Mouse (Mus musculus): ENCODE data around the gene Gys1. TPM values are rescaled to one million over a fixed set of nuclear protein-coding genes. Genes with fewer than 3 reads are reported as not detected.

Gene Gys1
- polyA plus RNA-seq, 1 experiment from 2014 or later = 39.0 TPM

DNA sequence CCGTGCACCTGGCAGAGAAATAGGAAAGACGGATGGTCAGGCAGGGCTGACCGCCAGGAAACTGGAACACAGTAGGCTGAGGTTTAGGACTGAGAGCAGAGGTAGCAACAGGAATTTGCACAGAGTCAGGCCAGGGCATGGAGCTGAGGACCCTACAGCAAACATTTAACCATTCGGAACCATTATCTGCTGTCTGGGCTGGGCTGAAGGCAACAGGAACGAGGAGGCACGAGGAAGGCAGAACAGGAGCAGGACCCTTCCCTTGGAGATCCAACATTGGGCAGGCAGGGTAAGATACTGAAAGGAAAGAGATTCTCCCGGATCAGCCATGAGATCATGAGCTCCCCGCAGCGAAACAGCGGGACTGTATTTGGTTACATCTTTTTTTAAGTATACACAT is 26.8 kb upstream of the Gys1 start:
- H3K27ac ChIP-seq = no peak overlapping the region
- H3K4me1 ChIP-seq = peaks cover 19% of the 10 kb centered on the region
- 81% methylated on average over 10 of the region's 10 CpGs for WGBS
- peaks cover 83% of the 10 kb centered on the region for H3K27me3 ChIP-seq (ENCODE audit: poor library complexity, severe bottlenecking)
- H3K9me3 ChIP-seq = no peaks in the 10 kb centered on the region
- DNase-seq (ENCODE audit: extremely low spot score, low spot score) = no peak
- no peaks in the 10 kb centered on the region for H3K36me3 ChIP-seq (replicated peaks)
- H3K4me3 ChIP-seq = no peak overlapping the region

DNA sequence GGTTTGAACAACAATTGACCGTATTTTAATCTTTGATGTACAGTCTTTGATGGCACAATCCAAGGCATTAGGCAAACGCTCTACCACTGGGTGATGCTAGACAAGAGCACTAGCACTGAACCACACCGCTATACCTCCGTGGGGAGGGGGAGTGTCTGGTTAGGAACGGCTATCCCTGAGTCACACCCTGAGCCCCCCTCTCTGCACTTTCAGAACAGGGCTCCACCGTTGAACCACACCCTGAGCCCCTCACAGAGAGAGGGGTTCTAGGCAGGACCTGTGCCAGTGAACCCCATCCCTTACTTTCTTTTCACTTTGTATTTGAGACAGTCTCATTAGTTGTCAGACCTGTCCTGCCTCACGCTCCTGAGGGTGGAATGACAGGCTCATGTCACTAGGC is 26.3 kb upstream of the Gys1 start:
- DNase-seq (ENCODE audit: extremely low spot score, low spot score) = no peak
- H3K27me3 ChIP-seq (ENCODE audit: poor library complexity, severe bottlenecking) = peaks cover 85% of the 10 kb centered on the region
- 72% methylated on average over 7 of the region's 7 CpGs for WGBS

DNA sequence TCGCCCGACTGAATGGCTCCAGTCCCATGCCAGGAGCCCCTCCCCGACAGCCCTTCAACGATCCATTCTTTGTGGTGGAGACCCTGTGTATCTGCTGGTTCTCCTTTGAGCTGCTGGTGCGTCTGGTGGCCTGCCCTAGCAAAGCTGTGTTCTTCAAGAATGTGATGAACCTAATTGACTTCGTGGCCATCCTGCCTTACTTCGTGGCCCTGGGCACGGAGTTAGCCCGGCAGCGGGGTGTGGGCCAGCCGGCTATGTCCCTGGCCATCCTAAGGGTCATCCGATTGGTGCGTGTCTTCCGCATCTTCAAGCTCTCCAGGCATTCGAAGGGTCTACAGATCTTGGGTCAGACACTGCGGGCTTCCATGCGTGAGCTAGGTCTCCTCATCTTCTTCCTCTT is 25.7 kb upstream of the Gys1 start:
- Histone ChIP-seq H3K36me3 (replicated peaks) (no peaks in the 10 kb centered on the region), H3K4me3 (no peak overlapping the region), H3K4me1 (peaks cover 30% of the 10 kb centered on the region), H3K27me3 (ENCODE audit: poor library complexity, severe bottlenecking) (peaks cover 91% of the 10 kb centered on the region), H3K27ac (no peak overlapping the region), H3K9me3 (no peaks in the 10 kb centered on the region)
- 89% methylated on average over 17 of the region's 17 CpGs for WGBS
- DNase-seq (ENCODE audit: extremely low spot score, low spot score) = no peak

More for the DNA sequence above, 26.3 kb upstream of the Gys1 start:
- Histone ChIP-seq H3K27ac (no peak overlapping the region), H3K36me3 (replicated peaks) (no peaks in the 10 kb centered on the region), H3K4me3 (no peak overlapping the region), H3K9me3 (no peaks in the 10 kb centered on the region), H3K4me1 (peaks cover 24% of the 10 kb centered on the region)

DNA sequence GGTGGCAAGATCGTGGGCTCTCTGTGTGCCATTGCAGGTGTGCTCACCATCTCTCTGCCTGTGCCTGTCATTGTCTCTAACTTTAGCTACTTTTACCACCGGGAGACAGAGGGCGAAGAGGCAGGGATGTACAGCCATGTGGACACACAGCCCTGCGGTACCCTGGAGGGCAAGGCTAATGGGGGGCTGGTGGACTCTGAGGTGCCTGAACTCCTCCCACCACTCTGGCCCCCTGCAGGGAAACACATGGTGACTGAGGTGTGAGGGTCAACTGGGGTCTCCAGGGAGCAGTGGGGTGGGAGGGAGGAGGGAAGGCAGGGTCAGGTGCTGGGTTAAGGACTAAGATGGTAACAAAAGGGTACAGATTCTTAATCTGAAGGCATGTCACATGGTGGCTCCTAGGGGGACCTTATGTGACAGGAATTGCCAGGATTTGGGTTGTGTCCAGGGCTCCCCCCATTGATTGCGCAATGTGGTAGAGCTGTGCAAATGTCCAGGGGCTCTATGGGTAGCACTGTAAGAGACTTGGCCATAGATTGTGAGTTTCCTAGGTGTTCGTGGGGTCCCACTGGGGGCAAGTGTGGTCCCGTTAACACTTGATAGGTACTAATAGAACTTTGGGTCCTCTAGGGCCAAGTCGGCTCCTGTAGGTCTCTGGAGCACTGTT is 25.0 kb upstream of the Gys1 start:
- Histone ChIP-seq H3K4me3 (no peak overlapping the region), H3K27ac (no peak overlapping the region), H3K4me1 (peaks cover 36% of the 10 kb centered on the region), H3K9me3 (no peaks in the 10 kb centered on the region), H3K27me3 (ENCODE audit: poor library complexity, severe bottlenecking) (peaks cover 98% of the 10 kb centered on the region), H3K36me3 (replicated peaks) (no peaks in the 10 kb centered on the region)
- DNase-seq (ENCODE audit: extremely low spot score, low spot score) = no peak
- 91% methylated on average over 8 of the region's 8 CpGs for WGBS

DNA sequence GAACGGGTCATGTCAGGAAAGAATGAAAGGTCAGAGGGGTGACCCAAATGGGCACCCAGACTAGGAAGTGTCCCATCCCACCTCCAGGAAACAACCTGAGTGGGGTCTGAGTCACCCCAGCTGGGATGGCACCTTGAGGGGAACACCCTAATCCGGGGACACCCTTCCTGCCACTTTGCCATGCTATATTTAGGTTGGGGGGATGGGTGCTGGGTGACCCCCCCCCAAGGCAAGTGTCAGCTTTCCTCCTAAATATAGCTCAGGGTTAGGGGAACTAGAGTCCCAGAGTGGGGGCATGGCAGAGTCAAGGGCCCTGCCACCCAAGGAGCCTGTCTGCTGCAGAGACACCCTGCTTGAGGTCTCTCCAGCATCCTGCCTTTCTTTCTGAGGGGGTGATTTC is 22.2 kb upstream of the Gys1 start:
- H3K9me3 ChIP-seq = no peaks in the 10 kb centered on the region
- DNase-seq (ENCODE audit: extremely low spot score, low spot score) = no peak
- no peak overlapping the region for H3K27ac ChIP-seq
- H3K4me3 ChIP-seq = no peak overlapping the region
- H3K27me3 ChIP-seq (ENCODE audit: poor library complexity, severe bottlenecking) = peaks cover 100% of the 10 kb centered on the region
- WGBS = 96% methylated on average over 2 of the region's 2 CpGs
- peaks cover 28% of the 10 kb centered on the region for H3K4me1 ChIP-seq
- H3K36me3 ChIP-seq (replicated peaks) = no peaks in the 10 kb centered on the region

DNA sequence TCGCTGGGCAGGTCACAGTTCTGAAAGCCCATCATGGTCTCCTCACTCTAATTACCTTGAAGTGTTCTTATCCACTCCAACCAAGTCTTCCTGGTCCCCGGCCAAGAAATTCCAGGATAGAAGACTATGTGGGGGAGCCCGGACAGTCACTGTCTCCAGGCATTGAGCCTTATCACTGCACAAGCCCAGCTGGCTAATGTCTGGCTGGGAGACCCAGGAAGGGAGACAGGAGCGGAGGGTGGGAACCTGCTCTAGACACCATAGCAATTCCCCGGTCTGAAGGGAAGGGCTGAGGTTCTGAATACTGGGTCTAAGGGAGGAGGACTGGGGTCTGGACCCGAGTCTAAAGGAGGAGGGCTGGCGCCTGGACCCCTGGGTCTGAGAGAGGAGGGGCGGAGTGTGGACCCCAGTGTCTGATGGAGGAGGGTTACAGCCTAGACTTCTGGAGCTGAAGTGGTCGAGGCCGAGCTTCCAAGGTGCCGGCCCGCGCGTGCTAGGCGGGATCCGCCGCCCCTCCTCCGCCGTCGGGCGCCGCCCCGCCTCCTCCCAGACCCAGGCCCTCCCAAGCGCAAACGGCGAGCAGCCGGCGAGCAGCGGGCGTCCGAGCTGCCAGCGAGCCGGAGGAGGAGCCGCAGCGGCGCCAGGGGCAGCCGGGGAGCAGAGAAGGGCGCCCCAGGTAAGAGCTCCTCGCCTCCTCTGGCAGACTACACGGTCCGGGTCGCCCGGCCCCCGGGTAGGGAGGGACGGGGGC is 21.4 kb upstream of the Gys1 start, which contains the start of gene Ntf5:
Gene Ntf5 (plus strand): TSS at position 583 of the 751 bp plus-strand sequence.
- no peak for DNase-seq (ENCODE audit: extremely low spot score, low spot score)
- Histone ChIP-seq H3K27ac (peak within 1 kb of the TSS; percentile 4), H3K4me3 (peak within 1 kb of the TSS; percentile 55), H3K4me1 (peaks cover 36% of the 10 kb centered on the region), H3K27me3 (ENCODE audit: poor library complexity, severe bottlenecking) (peaks cover 100% of the 10 kb centered on the region), H3K36me3 (replicated peaks) (no peaks in the 10 kb centered on the region), H3K9me3 (no peaks in the 10 kb centered on the region)
- 4% methylated on average over 45 of the region's 45 CpGs for WGBS

DNA sequence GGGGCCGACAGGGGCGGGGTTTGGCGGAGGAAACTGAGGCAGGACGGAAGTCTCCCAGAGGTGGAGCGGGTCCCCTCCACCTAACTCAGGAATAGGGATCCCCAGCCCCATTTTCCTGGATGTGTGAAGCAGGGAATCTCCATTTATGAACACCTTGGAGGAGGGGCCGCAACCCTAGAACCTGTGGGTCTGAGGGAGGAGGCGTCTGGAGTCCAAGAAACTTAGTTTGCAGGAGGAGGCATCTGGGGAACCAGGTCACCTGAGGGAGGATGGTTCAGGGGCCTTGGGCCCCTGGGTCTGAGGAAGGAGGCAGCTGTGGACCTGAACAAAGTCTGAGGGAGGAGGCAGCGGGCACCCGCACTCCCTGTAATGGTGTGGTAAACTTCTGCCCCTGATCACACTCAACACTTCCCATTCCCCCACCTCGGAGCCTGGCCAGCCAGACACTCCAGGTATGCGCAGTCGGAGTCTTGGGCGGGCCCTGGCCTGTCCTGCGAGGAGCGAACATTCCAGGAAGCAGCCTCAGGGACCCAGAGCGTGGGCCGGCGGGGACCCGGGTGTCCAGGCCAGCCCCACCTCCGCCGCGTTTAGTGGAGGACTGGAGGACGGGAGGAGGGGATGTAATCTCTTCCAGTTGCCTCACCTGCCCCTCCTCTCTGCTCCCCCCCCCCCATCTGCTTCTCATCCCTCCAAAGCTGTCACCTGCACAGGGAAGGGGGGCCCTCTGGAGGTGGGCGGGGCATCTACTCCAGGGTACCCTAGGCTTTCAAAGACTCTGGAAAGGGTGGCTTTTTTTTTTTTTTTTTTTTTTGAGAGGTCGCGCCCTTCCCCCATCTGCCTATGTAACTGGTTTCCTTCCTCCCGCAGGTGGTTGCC is 20.5 kb upstream of the Gys1 start:
- no peaks in the 10 kb centered on the region for H3K9me3 ChIP-seq
- H3K4me3 ChIP-seq = peak overlapping the region; percentile 55
- H3K4me1 ChIP-seq = peaks cover 39% of the 10 kb centered on the region
- H3K27me3 ChIP-seq (ENCODE audit: poor library complexity, severe bottlenecking) = peaks cover 100% of the 10 kb centered on the region
- no peaks in the 10 kb centered on the region for H3K36me3 ChIP-seq (replicated peaks)
- no peak for DNase-seq (ENCODE audit: extremely low spot score, low spot score)
- peak overlapping the region; percentile 4; the same call in 1 of the 2 replicates for H3K27ac ChIP-seq
- WGBS = 2% methylated on average over 27 of the region's 27 CpGs

DNA sequence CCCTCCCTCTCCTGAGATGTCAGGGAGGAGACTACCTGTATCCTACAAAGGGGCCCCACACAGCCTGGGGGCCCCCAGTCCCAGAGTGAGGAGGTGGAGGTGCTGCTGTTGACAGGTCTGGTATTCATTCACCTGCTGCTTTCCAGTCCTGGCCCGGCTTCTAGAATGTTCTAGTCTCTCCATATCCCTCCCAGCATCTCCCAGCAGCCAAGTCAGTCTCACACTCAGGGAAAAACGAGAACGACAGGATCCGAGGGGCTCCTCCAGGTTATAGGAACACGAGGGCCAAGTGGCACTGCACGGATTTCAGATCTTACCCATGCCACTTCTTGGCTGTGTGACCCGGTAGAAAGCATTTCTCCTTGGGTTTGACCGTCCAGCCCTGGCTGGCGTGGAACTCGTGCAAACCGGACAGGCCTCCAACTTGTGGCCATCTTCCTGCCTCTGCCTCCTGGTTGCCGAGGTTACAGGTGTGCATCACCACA is 19.9 kb upstream of the Gys1 start:
- Histone ChIP-seq H3K4me1 (peaks cover 41% of the 10 kb centered on the region), H3K27ac (no peak overlapping the region), H3K4me3 (peak overlapping the region; percentile 55; the same call in 1 of the 2 replicates), H3K27me3 (ENCODE audit: poor library complexity, severe bottlenecking) (peaks cover 100% of the 10 kb centered on the region), H3K9me3 (no peaks in the 10 kb centered on the region), H3K36me3 (replicated peaks) (no peaks in the 10 kb centered on the region)
- 45% methylated on average over 12 of the region's 12 CpGs for WGBS
- DNase-seq (ENCODE audit: extremely low spot score, low spot score) = no peak

DNA sequence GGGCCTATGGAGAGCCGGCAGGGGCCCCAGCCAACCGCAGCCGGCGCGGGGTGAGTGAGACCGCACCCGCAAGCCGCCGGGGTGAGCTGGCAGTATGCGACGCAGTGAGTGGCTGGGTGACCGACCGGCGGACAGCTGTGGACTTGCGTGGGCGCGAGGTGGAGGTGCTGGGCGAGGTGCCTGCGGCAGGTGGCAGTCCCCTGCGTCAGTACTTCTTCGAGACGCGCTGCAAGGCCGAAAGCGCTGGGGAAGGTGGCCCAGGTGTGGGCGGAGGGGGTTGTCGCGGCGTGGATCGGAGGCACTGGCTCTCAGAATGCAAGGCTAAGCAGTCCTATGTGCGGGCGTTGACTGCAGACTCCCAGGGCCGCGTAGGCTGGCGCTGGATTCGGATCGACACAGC is 19.0 kb upstream of the Gys1 start:
- no peak for DNase-seq (ENCODE audit: extremely low spot score, low spot score)
- Histone ChIP-seq H3K4me1 (peaks cover 49% of the 10 kb centered on the region), H3K36me3 (replicated peaks) (peaks cover 8% of the 10 kb centered on the region), H3K27ac (no peak overlapping the region), H3K27me3 (ENCODE audit: poor library complexity, severe bottlenecking) (peaks cover 100% of the 10 kb centered on the region), H3K9me3 (no peaks in the 10 kb centered on the region), H3K4me3 (peak overlapping the region; percentile 24; the same call in 1 of the 2 replicates)
- 11% methylated on average over 37 of the region's 37 CpGs for WGBS

DNA sequence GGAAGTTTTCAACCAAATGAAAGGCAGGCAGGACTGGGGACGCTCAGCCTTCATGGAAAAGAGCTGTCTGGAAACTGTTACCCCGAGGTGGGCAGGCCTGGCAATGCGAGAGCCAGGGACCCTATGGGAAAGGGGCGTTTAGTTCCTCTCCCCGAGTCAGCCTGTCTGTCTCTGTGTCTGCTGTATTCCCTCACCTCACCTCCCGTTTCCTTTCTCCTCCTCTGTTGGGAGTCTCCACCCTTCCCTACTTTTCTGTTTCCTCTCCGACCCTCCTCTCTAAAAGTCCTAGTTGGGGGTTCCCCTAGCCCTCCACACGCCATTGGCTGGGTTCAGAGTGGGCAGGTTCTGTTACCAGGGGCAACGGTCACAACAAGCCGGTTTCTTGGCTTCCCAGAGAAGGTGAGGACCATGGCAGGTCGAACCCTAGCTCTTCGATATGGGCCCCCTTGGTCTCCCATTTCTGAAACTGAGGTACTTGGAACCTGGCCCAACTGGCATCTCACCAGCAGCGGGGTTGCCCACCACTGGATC is 16.6 kb upstream of the Gys1 start:
- DNase-seq (ENCODE audit: extremely low spot score, low spot score) = no peak
- WGBS = 11% methylated on average over 13 of the region's 13 CpGs
- peak overlapping the region; percentile 9; the same call in 1 of the 2 replicates for H3K4me3 ChIP-seq

DNA sequence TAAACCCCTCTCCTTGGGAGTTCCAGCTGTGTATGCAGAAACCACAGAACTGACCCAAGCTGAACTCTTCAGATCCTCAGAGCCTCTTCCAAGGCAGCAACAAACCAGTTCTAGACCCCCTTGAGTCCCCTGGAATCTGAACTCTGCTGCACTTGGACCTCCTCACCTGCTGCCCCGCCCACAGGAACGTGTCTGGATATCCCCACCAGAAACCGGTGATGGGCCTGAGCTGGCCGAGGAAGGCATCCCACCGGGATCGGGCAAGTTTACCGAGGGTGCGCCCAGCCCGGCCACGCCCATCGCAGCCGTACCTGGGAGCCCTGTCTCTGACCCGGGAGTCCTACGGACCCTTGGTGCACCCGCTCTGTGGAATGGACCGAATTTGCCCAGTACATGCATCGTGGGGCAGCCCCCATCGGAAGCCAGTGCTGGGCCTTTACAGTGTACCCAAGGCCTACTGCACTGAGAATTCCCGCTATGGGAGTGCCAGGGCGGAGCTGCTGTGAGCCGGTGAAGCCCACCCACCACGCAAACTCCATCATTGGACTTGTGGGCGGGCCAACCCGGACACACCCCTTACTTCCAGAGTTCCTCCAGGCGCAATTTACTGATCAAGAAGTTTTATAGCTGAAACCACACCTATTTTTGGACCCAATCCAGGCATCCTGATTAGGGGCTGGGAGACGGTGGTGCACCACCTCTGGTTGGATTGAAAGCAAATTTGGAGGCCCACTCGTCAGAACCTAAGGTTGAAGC is 14.6 kb upstream of the Gys1 start:
- Histone ChIP-seq H3K27me3 (ENCODE audit: poor library complexity, severe bottlenecking) (peaks cover 77% of the 10 kb centered on the region), H3K27ac (no peak overlapping the region), H3K4me3 (no peak overlapping the region; the same call in 1 of the 2 replicates), H3K9me3 (no peaks in the 10 kb centered on the region), H3K4me1 (peaks cover 33% of the 10 kb centered on the region), H3K36me3 (replicated peaks) (peaks cover 52% of the 10 kb centered on the region)
- no peak for DNase-seq (ENCODE audit: extremely low spot score, low spot score)
- WGBS = 14% methylated on average over 27 of the region's 27 CpGs

More for the DNA sequence above, 16.6 kb upstream of the Gys1 start:
- H3K27me3 ChIP-seq (ENCODE audit: poor library complexity, severe bottlenecking) = peaks cover 97% of the 10 kb centered on the region
- H3K36me3 ChIP-seq (replicated peaks) = peaks cover 32% of the 10 kb centered on the region
- peaks cover 51% of the 10 kb centered on the region for H3K4me1 ChIP-seq
- no peak overlapping the region for H3K27ac ChIP-seq
- H3K9me3 ChIP-seq = no peaks in the 10 kb centered on the region

DNA sequence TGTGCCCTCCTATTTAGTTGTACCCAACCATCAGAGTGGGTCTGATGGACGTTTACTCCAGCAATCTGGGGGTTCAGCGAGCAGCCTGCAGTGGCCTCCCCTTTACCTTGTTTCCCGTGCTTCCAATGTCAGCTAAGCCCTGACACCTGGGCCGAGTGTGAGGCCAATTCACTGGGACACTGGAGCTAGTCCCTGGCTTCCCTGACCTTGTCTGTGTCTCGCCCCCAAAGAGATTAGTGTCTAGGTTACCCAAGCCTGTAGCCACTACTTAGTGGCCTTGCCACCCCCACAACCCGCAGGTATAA is 14.1 kb upstream of the Gys1 start, which contains the start of gene Lhb:
Gene Lhb (plus strand): TSS at position 206 of the 305 bp plus-strand sequence.
- peaks cover 57% of the 10 kb centered on the region for H3K36me3 ChIP-seq (replicated peaks)
- no peaks in the 10 kb centered on the region for H3K9me3 ChIP-seq
- no peak within 1 kb of the TSS; the same call in 1 of the 2 replicates for H3K4me3 ChIP-seq
- peaks cover 71% of the 10 kb centered on the region for H3K27me3 ChIP-seq (ENCODE audit: poor library complexity, severe bottlenecking)
- WGBS = 55% methylated on average over 6 of the region's 6 CpGs
- no peak for DNase-seq (ENCODE audit: extremely low spot score, low spot score)
- peaks cover 28% of the 10 kb centered on the region for H3K4me1 ChIP-seq
- H3K27ac ChIP-seq = no peak within 1 kb of the TSS
